Mouse (Mus musculus) layer of hippocampus, postnatal 25 days (tissue): ENCODE data around the gene Rexo2. TPM values are rescaled to one million over a fixed set of nuclear protein-coding genes. Genes with fewer than 3 reads are reported as not detected.
"Not testable (repeated sequence)": the region's sequence is repeated elsewhere in the genome, so short reads cannot be mapped to it uniquely, and the experiment has no call there.

Source experiments
- DNase-seq, 2 experiments: peaks; one replicate each; pipeline ENCODE4 v3.0.0; 2022; ENCODE audit warnings: mixed read lengths in 2 of 2, low spot score in 1 of 2; ENCODE audit errors: extremely low spot score in 1 of 2
- total RNA-seq, 2 experiments: library from RNA; stranded (reverse); gene quantifications; 2 replicates each; pipeline ENCODE4 v1.2.3; 2021

Gene Rexo2
- 10 to 100 TPM; 89.7 to 95.9 TPM for total RNA-seq

DNA sequence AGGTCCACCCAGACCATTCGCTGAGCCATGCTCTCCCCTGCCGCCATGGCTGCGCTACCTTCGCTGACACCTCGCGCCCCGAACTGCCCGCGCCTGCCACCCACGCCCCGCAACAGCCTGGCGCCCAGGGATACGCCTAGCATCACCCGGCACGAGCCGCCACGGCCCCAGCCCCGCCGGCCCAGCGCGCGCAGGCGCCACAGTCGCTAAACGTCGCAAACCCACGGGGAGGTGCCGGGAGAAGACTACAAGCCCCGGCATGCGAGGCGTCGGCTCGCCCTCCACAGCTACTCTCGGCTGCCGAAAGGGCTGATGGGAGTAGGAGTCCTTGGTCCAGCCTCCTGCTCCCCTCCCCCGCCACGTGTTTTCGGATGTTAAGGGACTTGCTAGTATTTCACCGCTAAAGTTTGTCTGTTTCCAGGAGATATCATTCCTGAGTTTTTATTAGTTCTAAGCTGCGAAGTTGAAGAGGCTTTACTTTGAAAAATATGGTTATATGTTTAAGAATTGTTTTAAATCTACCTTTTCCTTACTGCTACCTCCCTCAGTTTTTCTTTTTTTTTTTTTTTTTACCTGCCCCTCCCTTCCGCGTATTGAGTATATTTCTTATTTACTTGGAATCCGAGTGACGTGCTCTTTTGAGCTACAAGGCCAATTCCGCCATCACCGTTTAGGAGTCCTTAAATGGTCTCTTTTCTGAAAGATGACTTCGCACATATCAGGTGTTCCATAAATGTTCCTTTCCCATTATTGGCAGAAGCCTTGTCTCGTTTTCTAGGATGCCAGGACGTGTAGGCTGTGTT lies at the start of gene Rexo2:
TSS of gene Rexo2 (minus strand) at position 213 of the 803 bp plus-strand sequence.
- DNase-seq: peak; percentile 85 to 88

DNA sequence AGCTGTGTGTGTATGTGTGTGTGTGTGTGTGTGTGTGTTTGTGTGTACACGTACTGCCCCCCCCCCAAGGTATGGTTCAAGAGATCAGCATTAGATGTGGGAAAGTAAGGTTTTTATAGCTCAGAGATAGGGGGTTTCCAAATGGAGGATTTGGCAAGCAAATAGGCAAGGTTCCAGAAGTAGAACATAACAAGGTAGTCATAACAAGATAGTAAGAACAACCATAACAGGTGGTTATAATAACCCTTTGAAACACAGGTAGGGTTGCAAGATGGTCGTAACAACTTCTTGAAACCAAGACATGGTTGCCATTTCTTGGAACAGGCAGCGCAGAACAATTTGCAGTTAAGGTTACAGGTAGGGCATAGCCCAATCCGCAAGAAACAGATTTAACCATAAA lies 46.1 kb upstream of the Rexo2 start:
- no peak for DNase-seq

DNA sequence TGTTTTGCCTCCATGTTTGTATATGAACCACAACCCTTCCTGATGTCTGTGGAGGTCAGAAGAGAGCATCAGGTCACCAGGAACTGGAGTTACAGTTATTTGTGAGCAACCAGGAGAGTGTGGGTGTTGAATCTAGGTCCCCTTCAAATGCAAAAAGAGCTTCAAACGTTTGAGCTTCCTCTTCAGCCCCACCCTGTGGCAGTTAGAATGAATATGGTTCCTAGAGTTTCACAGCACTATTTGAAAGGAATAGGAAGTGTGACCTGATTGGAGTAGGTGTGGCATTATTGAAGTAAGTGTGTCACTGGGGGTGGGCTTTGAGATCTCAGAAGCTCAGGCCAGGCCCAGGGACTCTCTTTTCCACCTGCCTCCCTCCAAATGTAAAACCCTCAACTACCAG lies 45.1 kb upstream of the Rexo2 start:
- no peak for DNase-seq

DNA sequence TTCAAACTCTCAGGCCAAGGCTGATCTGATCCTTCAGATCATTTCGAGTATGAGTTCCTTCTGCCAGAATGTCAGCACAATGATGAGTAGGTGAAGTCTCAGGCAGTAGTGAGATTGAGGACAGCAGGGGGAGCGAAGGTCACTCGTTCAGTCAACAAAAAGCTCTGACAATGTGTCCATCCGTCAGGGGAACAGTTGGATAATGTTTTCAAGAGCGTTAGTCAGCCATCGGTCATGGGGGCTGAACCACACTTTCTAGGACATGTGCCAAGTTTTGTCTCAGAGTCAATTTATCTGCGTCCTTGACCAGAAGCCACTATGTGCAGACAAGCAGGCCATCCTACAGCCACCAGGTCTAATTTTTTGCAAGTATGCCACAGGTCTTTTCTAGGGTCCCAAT lies 40.0 kb upstream of the Rexo2 start:
- DNase-seq: not testable (repeated sequence)

DNA sequence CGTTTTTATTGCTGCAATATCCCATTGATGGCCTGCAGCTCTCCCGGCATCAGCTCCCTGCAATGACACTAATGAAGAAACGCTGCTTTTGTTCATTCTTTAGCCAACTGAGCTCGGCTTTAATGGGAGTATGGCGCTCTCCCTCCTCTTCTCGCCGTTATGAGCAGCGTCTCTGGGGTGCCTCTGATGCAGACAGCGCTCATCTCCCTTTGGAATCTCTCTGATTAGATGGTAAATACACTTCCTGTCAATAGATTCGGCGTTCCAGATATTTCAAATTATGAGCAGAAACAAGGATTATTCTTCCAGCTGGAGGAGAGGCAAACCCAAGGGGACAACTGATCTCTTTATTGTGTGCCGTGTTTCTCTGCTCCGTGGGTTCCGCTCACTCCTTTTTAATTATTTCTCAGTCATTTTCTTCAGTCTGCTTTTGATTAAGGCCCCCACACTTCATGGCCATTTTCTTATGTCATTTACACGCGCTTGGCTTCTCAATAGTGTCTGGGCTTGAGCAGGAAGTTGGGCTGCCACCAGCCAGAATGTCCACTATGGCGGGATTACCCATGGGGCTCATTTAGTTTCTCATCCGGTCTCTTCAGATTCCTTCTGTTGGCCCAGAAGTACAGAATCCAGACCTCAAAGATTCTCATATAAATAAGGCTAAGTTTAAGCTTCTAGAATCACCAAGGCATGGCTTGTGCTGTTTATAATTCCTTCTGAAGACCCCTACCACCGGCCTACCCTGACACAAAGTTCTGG lies 37.1 kb upstream of the Rexo2 start:
- no peak for DNase-seq

DNA sequence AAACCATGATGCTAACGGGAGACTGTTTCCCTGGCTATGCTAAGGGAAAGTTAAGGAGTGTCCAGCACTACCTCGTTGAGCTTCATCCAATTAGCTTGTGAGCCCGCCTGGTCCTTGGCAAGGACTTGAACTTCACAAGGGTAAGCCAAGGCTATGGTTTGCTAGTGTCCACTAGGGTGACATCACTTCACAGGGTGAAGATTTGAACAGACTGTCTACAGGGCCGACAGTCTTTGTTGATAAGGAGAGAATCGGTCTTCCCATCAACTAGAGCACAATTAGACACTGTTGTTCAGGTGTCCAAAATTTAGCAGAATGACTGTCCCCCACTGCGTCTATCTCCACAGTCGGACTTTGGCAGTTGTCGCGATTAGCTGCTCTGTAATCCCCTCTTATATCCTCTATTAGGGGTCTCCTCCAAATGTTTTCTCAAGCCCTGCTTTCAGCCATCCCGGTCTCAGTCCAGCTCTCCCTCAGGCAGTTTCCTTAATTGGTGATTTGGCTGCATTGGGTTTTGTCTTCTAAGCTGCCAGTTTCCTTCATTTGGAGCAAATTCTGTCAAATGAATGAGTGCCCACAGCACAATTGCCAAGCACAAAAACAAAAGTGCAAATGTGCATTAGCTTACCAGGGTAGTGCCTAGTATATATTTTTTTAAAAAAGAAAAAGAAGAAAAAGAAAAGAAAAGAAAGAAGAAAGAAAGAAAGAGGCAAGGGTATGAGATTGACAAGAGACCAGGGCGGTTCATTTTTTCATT lies 36.4 kb upstream of the Rexo2 start:
- no peak for DNase-seq

DNA sequence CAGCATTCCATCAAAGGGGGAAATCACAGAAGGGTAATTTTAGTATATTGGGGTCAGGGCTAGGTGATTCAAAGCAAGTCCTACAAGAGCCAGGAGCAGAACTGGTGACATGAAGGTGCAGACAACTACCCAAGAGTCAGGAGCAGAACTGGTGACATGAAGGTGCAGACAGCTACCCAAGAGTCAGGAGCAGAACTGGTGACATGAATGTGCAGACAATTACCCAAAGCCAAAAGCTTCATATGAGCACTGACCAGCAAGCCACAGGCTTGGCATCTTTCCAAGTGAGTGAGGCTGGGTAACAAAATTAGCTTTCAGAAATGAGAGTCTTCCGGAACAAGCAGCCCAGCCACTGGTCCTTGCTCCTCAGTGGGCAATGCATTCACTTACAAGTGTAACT lies 34.9 kb upstream of the Rexo2 start:
- no peak for DNase-seq

DNA sequence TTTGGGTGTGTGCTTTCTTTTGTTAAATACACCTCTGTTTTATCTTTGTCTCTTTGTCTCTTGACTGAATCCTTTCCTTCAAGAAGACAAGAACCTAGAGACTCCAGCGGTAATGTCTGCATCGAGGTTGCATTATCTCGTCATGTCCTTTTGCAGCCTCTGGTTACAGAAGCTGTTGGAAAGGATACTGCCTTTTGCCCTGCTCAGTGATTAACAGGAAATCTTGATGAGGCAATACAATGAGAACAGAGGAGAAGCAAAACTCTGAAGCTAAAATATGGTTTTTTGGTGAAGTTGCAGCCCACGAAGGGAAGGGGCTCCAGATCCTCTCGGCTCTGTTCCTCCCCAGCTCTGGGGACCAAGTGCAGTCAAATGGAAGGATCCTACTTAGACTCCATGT lies 29.7 kb upstream of the Rexo2 start:
- DNase-seq: no peak

DNA sequence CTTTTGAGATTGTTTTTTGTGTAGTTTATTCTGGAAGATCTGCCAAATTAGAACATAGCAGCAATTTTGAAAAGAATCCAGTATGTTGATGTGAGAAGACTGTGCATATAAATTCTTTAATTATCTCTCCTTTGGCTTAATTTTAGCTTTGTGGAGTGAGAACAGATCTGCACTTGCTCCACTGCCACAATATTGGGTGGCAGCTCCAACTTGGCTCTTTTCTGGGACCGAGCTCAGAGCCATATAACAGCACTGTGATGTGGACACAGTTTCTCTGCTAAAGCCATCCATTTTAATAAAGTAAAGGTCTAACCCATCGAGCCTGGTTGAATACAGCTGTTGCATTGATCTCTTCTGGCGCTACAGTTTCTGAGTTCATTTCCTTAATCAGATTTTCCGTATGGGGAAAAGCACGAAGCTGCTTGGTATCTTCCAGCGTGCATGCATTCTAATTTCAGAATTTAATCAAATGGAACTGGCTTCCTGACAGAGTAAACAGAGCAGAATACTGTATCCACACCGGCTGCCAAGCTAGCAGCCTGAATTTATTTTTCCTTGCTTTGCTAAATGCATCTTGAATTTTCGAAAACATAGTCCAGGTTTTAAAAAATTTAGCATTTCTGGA lies 24.4 kb upstream of the Rexo2 start:
- no peak for DNase-seq

DNA sequence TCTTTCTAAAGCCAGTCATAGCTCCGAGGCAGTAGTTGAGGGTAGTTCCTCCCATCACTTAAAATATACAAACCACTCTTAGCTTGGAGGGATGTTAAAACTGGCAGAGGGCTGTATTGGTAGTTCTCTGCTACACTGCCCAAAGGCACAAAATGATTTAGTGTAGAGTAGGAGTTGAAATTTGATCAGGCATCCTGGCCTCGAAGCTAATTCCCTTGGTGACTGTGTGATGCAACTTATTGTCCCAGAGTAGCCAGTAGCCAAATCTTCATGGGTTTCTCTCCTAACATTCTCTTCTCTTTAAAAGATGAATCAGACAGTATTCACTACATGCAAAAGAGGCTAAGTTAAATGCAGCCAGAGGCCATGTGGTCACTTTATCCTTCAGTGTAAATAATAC lies 22.6 kb upstream of the Rexo2 start:
- DNase-seq: no peak

DNA sequence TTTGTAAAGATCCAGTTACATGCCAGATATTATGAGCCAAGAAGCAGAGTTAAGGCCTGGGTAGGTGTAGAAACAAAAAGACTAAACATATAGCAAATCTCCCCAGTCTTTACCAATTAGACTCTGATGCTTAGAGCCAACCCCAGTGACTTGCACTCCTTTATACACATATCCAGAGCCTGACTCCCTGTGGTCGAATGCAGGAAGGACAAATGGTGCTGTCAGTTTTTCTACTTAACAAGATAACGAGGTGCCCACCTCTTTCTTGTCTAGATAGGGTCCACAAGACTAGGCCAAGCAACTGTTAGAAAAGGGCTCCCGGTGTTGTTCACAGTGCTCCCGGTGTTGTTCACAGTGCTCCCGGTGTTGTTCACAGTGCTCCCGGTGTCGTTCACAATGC lies 20.8 kb upstream of the Rexo2 start:
- no peak for DNase-seq

DNA sequence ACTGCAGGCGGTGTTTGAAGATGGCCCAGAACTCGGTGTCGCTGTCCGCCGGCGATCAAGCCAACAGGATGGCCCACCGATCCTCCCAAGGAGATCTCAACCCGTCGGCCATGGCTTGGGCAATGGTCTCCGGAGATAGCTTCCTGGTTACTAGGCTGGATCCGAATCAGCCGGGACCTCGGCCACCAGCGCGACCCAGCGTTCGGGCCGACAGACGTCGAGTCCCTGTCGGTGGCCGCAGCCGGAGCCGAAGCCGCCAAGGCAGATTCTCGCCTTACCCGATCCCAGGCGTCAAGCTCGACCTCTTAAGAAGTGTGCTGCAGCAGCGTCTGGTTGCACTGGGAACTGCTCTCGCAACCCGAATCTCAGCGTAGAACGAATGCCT lies 15.1 kb upstream of the Rexo2 start:
- DNase-seq: no peak

DNA sequence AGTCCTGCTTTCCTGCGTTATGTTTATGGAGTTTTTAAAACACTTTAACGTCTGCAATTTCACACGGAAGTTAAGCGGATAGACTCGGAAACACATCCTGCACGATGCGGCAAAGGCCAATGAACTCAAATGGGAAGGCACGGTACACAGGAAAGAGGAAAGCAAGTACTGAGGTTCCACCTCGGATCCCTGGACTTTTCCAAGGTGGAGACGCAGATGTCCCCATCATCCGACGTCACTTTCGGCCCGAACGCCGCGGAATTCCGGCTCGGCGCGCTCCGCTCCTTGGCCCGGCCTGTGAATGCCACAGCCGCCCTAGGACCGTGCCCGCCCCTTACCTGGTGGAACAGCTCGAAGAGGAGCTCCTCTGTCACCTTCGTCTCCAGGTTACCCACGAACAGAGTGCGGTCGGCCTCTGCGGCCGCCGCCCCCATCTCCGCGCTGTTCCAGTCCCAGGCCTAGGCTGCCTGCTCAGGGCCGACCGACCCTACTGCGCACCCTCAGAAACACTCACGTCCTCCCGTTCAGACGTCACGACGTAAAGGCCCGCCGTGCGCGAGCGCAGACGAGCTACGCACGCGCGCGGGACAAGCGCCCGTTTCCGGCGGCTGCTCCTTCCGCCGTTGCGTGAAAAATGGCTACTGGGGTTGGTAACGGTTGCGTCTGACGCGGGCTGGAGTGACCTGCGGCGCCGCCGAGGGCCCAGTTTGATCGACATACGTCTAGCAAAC lies 14.6 kb upstream of the Rexo2 start, which contains the start of the genes Rbm7 and Gm5617:
TSS of gene Rbm7 (minus strand) at position 483 of the 731 bp plus-strand sequence.
TSS of gene Gm5617 (plus strand) at position 626 of the 731 bp plus-strand sequence.
- DNase-seq: peak; percentile 87 to 91

DNA sequence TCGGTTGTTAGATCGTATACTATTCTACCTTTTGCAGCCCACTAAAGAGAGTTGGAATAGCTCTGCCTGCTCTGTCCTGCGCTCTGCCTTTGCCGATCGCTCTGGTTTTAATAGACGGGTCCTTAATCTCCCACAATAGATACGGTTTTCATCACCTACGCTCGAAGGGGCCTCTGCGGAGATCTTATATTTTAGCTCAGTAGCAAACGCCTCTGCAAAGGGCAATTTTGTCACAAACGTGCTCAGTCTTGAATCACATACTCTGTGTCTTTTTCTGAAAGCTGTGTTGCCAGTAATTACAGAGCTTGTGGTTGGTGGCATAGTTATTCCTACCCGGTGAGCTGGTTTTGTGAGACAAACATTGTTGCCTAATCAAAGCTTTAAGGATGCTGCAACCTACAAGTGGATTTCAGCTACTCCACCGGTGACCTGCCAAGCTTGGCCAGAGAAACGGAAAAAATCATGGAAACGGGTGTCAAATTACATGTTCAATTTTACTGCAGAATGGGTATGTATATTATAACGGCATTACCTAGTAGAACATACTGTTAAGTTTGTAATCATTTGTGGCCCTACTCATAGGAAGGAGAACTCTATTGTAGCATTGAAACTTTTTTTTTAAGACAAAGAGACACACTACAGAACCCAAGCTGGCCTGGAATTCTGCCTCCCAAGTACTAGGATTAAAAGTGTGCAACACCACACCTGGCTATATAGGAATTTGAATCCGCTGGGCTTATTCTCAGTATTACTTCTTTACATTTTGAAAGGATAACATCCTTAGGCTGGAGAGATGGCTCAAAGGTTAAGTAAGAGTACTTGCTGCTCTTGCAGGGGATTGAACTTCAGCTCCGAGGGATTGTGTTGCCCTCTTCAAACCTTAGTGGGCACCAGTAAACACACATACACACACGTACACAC lies 1.1 kb upstream of the Rexo2 start:
- no peak for DNase-seq

DNA sequence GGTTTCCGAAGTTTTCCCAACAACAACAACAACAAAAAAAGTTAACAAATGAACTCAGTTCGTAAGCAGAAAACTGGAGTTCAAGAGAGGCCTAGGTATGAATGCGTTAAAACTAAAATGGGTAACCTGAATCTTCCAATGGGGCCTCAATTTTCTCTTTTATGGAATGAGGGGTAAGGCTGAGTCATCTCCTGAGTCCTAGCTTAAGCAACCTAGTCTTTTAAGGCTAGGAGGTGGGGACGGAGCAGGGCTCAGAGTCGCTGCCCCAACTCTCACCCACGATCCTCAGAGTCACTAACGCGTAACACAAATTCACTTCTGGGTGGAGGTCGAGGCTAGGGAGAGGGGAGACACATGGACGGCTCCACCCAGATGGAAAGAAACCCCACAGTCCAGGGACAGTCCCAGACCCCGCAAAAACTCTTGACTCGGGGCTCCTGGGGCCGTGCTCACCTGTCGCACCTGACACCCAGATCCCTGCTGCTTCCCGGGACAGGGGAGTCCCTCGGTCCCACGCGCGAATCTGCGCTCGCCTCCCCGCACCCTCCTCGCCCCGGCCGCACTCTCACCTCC lies 499 bp downstream of the Rexo2 start:
- DNase-seq: no peak

DNA sequence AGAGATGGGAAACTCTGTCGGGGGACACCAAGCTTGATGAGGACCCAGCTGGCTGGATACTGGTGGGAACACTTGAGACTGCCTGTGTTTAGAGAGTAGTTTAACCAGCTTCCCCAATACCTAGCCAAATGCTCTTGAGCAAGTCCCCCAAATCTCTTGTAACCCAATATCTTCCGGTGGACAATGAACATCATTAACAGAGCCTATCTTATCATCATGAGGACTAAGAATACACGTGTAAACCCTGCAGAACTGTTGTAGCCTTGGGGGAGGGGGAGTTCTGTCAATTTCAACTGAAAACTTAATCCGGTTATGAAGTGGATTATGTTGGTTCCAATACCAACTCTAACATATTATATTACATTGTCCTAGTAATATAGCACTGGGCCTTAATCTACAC lies 1.6 kb downstream of the Rexo2 start:
- DNase-seq: no peak

DNA sequence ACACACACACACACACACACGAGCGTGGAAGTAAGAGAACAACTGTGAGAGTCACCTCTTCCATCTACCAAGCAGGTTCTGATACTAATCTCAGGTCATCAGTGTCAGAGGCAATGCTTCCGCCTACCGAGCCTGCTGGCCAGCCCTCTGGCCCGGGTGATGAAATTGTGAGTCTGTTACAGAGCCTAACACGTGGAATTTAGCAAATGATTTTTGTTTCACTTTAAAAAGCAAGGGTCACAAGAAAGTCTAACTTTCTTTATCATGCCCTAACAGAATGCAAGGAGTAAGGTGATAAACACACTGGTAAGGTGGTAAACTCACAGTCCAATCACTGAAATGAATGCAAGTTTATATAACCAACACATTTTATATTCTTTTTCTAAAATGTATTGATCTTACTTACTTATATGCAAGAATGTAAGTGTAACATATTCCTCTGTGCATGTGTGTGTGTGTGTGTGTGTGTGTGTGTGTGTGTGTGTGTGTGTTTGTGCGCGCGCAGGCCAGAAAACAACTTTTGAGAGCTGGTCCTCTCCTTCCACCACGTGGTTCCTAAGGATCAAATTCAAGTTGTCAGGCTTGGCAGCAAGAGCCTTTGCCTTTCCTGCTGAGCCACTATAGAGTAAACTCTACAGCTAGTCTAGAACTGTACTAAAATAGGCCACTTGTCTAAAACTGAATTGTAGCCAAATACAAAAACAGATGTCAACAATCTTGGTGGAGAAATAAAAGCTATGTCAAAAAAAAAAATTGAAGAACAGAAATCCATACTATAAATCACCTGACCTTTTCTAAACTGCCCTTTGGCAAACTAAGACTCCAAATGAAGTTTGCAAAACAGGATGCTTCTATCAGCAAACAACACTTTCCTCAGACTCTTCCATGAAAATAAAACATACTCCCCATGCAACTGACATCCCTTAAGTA lies 3.9 kb downstream of the Rexo2 start:
- no peak for DNase-seq
